Mouse (Mus musculus) thymus, adult 2 months (tissue): ENCODE measurements around the gene Gm10260. TPM values are rescaled to one million over a fixed set of nuclear protein-coding genes. Genes with fewer than 3 reads are reported as not detected.
A peak's percentile ranks its signal among the peaks of the same experiment; 100 is the strongest.

Source experiments
- DNase-seq: peaks from one replicate; pipeline ENCODE4 v3.0.0; 2021
- H3K27ac ChIP-seq: fragments of 200-500 bp; 2 replicates; pipeline ENCODE4 v1.5.1; 2012; ENCODE audit warnings: low read length, control low read depth; ENCODE audit not compliant: control insufficient read depth, insufficient read depth
- H3K27me3 ChIP-seq: fragments of 200-500 bp; 2 replicates; pipeline ENCODE4 v1.6.1; 2012; ENCODE audit warnings: mild to moderate bottlenecking, low read length, moderate library complexity, mixed read lengths; ENCODE audit not compliant: control insufficient read depth, insufficient read depth
- H3K36me3 ChIP-seq: fragments of 200-500 bp; 2 replicates; pipeline ENCODE4 v1.6.1; 2012; ENCODE audit warnings: mild to moderate bottlenecking, low read length, moderate library complexity; ENCODE audit not compliant: control insufficient read depth, insufficient read depth
- H3K4me1 ChIP-seq: fragments of 200-500 bp; replicated peaks from 2 replicates; pipeline ENCODE4 v1.6.1; 2012; ENCODE audit warnings: low read length; ENCODE audit not compliant: control insufficient read depth, insufficient read depth
- H3K4me3 ChIP-seq: fragments of 200-500 bp; 2 replicates; pipeline ENCODE4 v1.5.1; 2012; ENCODE audit warnings: mild to moderate bottlenecking, low read length, control low read depth, moderate library complexity; ENCODE audit not compliant: control insufficient read depth, insufficient read depth
- CTCF ChIP-seq: fragments of 200-500 bp; IDR thresholded peaks from 2 replicates; pipeline ENCODE4 v1.5.1; 2012; ENCODE audit warnings: mild to moderate bottlenecking, control low read depth, low read length, moderate library complexity, borderline replicate concordance; ENCODE audit not compliant: control insufficient read depth, poor library complexity, insufficient read depth; ENCODE audit errors: extremely low read depth
- POLR2A ChIP-seq: fragments of 200-500 bp; IDR thresholded peaks from 2 replicates; pipeline ENCODE4 v1.6.1; 2012; ENCODE audit warnings: mild to moderate bottlenecking, low read length, control low read depth, moderate library complexity; ENCODE audit not compliant: control insufficient read depth, poor library complexity, insufficient read depth; ENCODE audit errors: extremely low read depth
- WGBS: fragments of 180-500 bp; shearing (Covaris S2); methylation state at CpG from one replicate; pipeline ENCODE4 v1.1.7; 2018; 5-methylcytosine and 5-hydroxymethylcytosine counted together
- polyA plus RNA-seq: library from polyadenylated mRNA; depleted of rRNA; stranded (reverse); fragments of >200 nt; gene quantifications from 2 replicates; pipeline ENCODE4 v1.2.3, GENCODE M21; 2012

The Gm10260 gene
- polyA plus RNA-seq, 1 experiment: 2.4 TPM

- H3K4me1 ChIP-seq: peaks cover 10% of the 10 kb centered on the region
- 78% methylated on average over 6 of the region's 6 CpGs for WGBS
- H3K36me3 ChIP-seq: no peaks in the 10 kb centered on the region
- TF ChIP-seq CTCF (no peak), POLR2A (no peak)
- no peaks in the 10 kb centered on the region for H3K27me3 ChIP-seq
- no peak overlapping the region for H3K27ac ChIP-seq
- no peak for DNase-seq
- H3K4me3 ChIP-seq: no peak overlapping the region
These were observed 31.2 kb upstream of the Gm10260 start for GRCm38 (mm10) chr13:97791664-97792063.

GRCm38 (mm10) chr13:97789782-97790450, 29.5 kb upstream of the Gm10260 start:
- no peak for TF ChIP-seq POLR2A
- TF ChIP-seq CTCF: no peak
- H3K4me1 ChIP-seq: peaks cover 10% of the 10 kb centered on the region
- no peaks in the 10 kb centered on the region for H3K36me3 ChIP-seq
- peak overlapping the region; percentile 86 for H3K27ac ChIP-seq
- H3K27me3 ChIP-seq: no peaks in the 10 kb centered on the region
- peak; percentile 42 for DNase-seq
- 42% methylated on average over 12 of the region's 12 CpGs for WGBS
- H3K4me3 ChIP-seq: no peak overlapping the region

- TF ChIP-seq POLR2A: no peak
- no peak for TF ChIP-seq CTCF
- WGBS: 94% methylated on average over 10 of the region's 10 CpGs
- Histone ChIP-seq H3K4me1 (peaks cover 17% of the 10 kb centered on the region), H3K27ac (no peak overlapping the region), H3K27me3 (no peaks in the 10 kb centered on the region), H3K36me3 (no peaks in the 10 kb centered on the region), H3K4me3 (no peak overlapping the region)
- DNase-seq: no peak
These were observed 24.9 kb upstream of the Gm10260 start for GRCm38 (mm10) chr13:97785167-97785835.

- WGBS: 95% methylated on average over 8 of the region's 8 CpGs
- peaks cover 11% of the 10 kb centered on the region for H3K4me1 ChIP-seq
- no peaks in the 10 kb centered on the region for H3K27me3 ChIP-seq
- no peak for DNase-seq
- no peak overlapping the region for H3K4me3 ChIP-seq
- TF ChIP-seq CTCF (no peak), POLR2A (no peak)
- H3K36me3 ChIP-seq: no peaks in the 10 kb centered on the region
- H3K27ac ChIP-seq: no peak overlapping the region
These were observed 23.2 kb upstream of the Gm10260 start for GRCm38 (mm10) chr13:97783423-97784143.

- no peak for DNase-seq
- H3K4me3 ChIP-seq: no peak overlapping the region
- 86% methylated on average over 7 of the region's 7 CpGs for WGBS
- no peak overlapping the region for H3K27ac ChIP-seq
- H3K4me1 ChIP-seq: peaks cover 11% of the 10 kb centered on the region
- H3K36me3 ChIP-seq: no peaks in the 10 kb centered on the region
- TF ChIP-seq CTCF: no peak
- TF ChIP-seq POLR2A: no peak
- no peaks in the 10 kb centered on the region for H3K27me3 ChIP-seq
These were observed 21.6 kb upstream of the Gm10260 start for GRCm38 (mm10) chr13:97782063-97782462.

- no peaks in the 10 kb centered on the region for H3K27me3 ChIP-seq
- TF ChIP-seq CTCF: no peak
- no peak for TF ChIP-seq POLR2A
- H3K27ac ChIP-seq: no peak overlapping the region
- WGBS: 87% methylated on average over 7 of the region's 7 CpGs
- no peaks in the 10 kb centered on the region for H3K36me3 ChIP-seq
- DNase-seq: no peak
- peaks cover 11% of the 10 kb centered on the region for H3K4me1 ChIP-seq
- H3K4me3 ChIP-seq: no peak overlapping the region
These were observed 21.2 kb upstream of the Gm10260 start for GRCm38 (mm10) chr13:97781637-97782036.

GRCm38 (mm10) chr13:97780556-97780955, 20.1 kb upstream of the Gm10260 start:
- Histone ChIP-seq H3K4me1 (peaks cover 14% of the 10 kb centered on the region), H3K27ac (no peak overlapping the region), H3K36me3 (no peaks in the 10 kb centered on the region), H3K27me3 (no peaks in the 10 kb centered on the region), H3K4me3 (no peak overlapping the region)
- no peak for DNase-seq
- no peak for TF ChIP-seq POLR2A
- TF ChIP-seq CTCF: no peak
- WGBS: 88% methylated on average over 2 of the region's 2 CpGs
